Mouse (Mus musculus) forebrain, embryonic 15.5 days (tissue): Measurements from ENCODE around the gene Olig3. TPM values are rescaled to one million over a fixed set of nuclear protein-coding genes. Genes with fewer than 3 reads are reported as not detected.

Experiments
- ATAC-seq: fragments of 200-750 bp; cut with Nextera tagmentation; replicated peaks from 2 replicates; pipeline ENCODE4 v1.8.0; 2017; ENCODE audit warnings: mild to moderate bottlenecking, moderate TSS enrichment, moderate library complexity
- H3K27ac ChIP-seq: fragments of 300-500 bp; sonication (generic); replicated peaks from 2 replicates; pipeline ENCODE4 v1.5.1; 2015; ENCODE audit warnings: mild to moderate bottlenecking, inconsistent platforms
- H3K27me3 ChIP-seq: fragments of 300-500 bp; sonication (generic); 2 replicates; pipeline ENCODE4 v1.6.1; 2015; ENCODE audit warnings: inconsistent platforms
- H3K36me3 ChIP-seq: fragments of 300-500 bp; sonication (generic); 2 replicates; pipeline ENCODE4 v1.6.1; 2015; ENCODE audit warnings: mild to moderate bottlenecking, inconsistent platforms
- H3K4me1 ChIP-seq: fragments of 300-500 bp; sonication (generic); 2 replicates; pipeline ENCODE4 v1.6.1; 2015; ENCODE audit warnings: inconsistent platforms
- H3K4me2 ChIP-seq: fragments of 300-500 bp; sonication (generic); replicated peaks from 2 replicates; pipeline ENCODE4 v1.6.1; 2015; ENCODE audit warnings: mild to moderate bottlenecking, inconsistent platforms
- H3K4me3 ChIP-seq: fragments of 300-500 bp; sonication (generic); 2 replicates; pipeline ENCODE4 v1.5.1; 2015; ENCODE audit warnings: mild to moderate bottlenecking, inconsistent platforms
- H3K9ac ChIP-seq: fragments of 300-500 bp; sonication (generic); replicated peaks from 2 replicates; pipeline ENCODE4 v1.6.1; 2015; ENCODE audit warnings: mild to moderate bottlenecking, inconsistent platforms
- H3K9me3 ChIP-seq: fragments of 300-500 bp; sonication (generic); 2 replicates; pipeline ENCODE4 v1.6.1; 2016; ENCODE audit warnings: inconsistent platforms
- WGBS: fragments of 180-500 bp; shearing (Covaris S2); methylation state at CpG from one replicate; pipeline ENCODE4 v1.1.7; 2015; ENCODE audit warnings: mixed read lengths; 5-methylcytosine and 5-hydroxymethylcytosine counted together
- polyA plus RNA-seq: library from polyadenylated mRNA; unstranded; fragments of >200 nt; fragmentation: Nextera tagmentation; extraction: Ambion mirVana; gene quantifications from 2 replicates; pipeline ENCODE4 v1.2.1, GENCODE M21; 2015

Gene Olig3
- polyA plus RNA-seq = 0.99 and 1.6 TPM in 2 replicates

- H3K27ac ChIP-seq = no peak within 1 kb of the TSS
- no peaks in the 10 kb centered on the region for H3K9me3 ChIP-seq
- peaks cover 22% of the 10 kb centered on the region for H3K4me1 ChIP-seq
- ATAC-seq = 0 out of 2 replicates have a peak, but pooled peaks have one; percentile 23
- under 1% methylated on average over 9 of the region's 9 CpGs for WGBS
- H3K4me2 ChIP-seq = peak within 1 kb of the TSS; percentile 18
- peaks cover 94% of the 10 kb centered on the region for H3K27me3 ChIP-seq
- H3K4me3 ChIP-seq = peak within 1 kb of the TSS; percentile 20
- H3K9ac ChIP-seq = no peak within 1 kb of the TSS
- H3K36me3 ChIP-seq = no peaks in the 10 kb centered on the region
Measured at GRCm38 (mm10) chr10:19356071-19356583, at the start of gene Olig3. TSS of gene Olig3 (plus strand) at chr10:19356533.

DNA sequence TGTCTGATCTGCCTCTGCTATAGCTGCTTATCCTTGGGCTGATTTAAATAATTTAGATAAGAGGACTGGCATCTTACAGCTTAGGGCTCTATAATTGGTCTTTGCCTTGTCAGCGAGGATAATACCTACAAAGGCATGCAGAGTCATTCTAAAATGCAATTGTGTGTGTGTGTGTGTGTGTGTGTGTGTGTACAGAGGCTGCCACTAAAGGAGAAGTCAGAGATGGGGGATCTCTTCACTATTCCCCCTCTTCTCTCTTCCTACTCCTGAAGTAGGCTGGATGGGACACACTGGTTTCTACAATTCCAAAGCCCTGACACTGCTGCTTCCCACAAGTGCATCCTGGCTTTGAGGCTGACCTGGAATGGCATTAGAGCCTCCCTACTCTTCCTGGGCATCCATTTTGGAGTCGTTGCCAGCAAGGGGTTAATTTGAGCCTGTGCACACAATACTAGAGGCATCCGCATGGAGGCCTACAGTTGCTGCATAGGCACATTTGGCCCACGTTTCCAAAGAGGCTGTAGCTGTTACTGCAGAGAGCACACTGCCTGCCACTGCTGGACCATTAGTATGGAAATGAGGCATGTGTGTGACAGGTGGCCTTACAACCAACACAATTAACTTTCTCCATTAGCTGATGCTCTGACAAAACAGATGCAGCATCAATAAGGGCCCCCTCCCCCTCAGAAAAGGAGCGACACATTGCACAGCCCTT is 46.5 kb upstream of the Olig3 start:
- H3K36me3 ChIP-seq = no peaks in the 10 kb centered on the region
- peak overlapping the region; percentile 72 for H3K27ac ChIP-seq
- peak; percentile 98 for ATAC-seq
- H3K27me3 ChIP-seq = 0 out of 2 replicates have a peak, but pooled peaks cover 1% of the 10 kb centered on the region
- 3% methylated on average over 5 of the region's 5 CpGs for WGBS
- H3K4me2 ChIP-seq = peak overlapping the region; percentile 36
- peaks cover 18% of the 10 kb centered on the region for H3K4me1 ChIP-seq
- no peaks in the 10 kb centered on the region for H3K9me3 ChIP-seq
- no peak overlapping the region for H3K4me3 ChIP-seq
- no peak overlapping the region for H3K9ac ChIP-seq

- Histone ChIP-seq H3K4me3 (no peak overlapping the region), H3K36me3 (no peaks in the 10 kb centered on the region), H3K9me3 (no peaks in the 10 kb centered on the region), H3K9ac (no peak overlapping the region), H3K4me1 (peaks cover 18% of the 10 kb centered on the region), H3K27ac (peak overlapping the region; percentile 72), H3K27me3 (0 out of 2 replicates have a peak, but pooled peaks cover 2% of the 10 kb centered on the region), H3K4me2 (peak overlapping the region; percentile 36)
- WGBS = 3% methylated on average over 5 of the region's 5 CpGs
- ATAC-seq = no peak
Measured at GRCm38 (mm10) chr10:19310471-19310870, 45.9 kb upstream of the Olig3 start.

- H3K4me3 ChIP-seq = no peak overlapping the region
- H3K9me3 ChIP-seq = no peaks in the 10 kb centered on the region
- no peaks in the 10 kb centered on the region for H3K36me3 ChIP-seq
- 17% methylated on average over 19 of the region's 19 CpGs for WGBS
- H3K4me1 ChIP-seq = peaks cover 12% of the 10 kb centered on the region
- ATAC-seq = peak; percentile 88
- peaks cover 13% of the 10 kb centered on the region; the same call in 1 of the 2 replicates for H3K27me3 ChIP-seq
- H3K4me2 ChIP-seq = no peak overlapping the region
- H3K9ac ChIP-seq = no peak overlapping the region
- H3K27ac ChIP-seq = no peak overlapping the region
Measured at GRCm38 (mm10) chr10:19317962-19318812, 38.1 kb upstream of the Olig3 start.

- no peaks in the 10 kb centered on the region for H3K9me3 ChIP-seq
- ATAC-seq = no peak
- H3K27ac ChIP-seq = no peak overlapping the region
- peaks cover 12% of the 10 kb centered on the region for H3K4me1 ChIP-seq
- no peak overlapping the region for H3K4me2 ChIP-seq
- WGBS = 90% methylated on average over 2 of the region's 2 CpGs
- H3K9ac ChIP-seq = no peak overlapping the region
- H3K36me3 ChIP-seq = no peaks in the 10 kb centered on the region
- H3K27me3 ChIP-seq = peaks cover 16% of the 10 kb centered on the region
- H3K4me3 ChIP-seq = no peak overlapping the region
Measured at GRCm38 (mm10) chr10:19321781-19322180, 34.6 kb upstream of the Olig3 start.

GRCm38 (mm10) chr10:19329191-19329777 is 27.0 kb upstream of the Olig3 start:
- H3K27me3 ChIP-seq = peaks cover 9% of the 10 kb centered on the region
- 2% methylated on average over 3 of the region's 3 CpGs for WGBS
- no peak overlapping the region for H3K27ac ChIP-seq
- H3K4me3 ChIP-seq = no peak overlapping the region
- no peak overlapping the region for H3K4me2 ChIP-seq
- ATAC-seq = peak; percentile 86
- peaks cover 7% of the 10 kb centered on the region for H3K4me1 ChIP-seq
- H3K9ac ChIP-seq = no peak overlapping the region
- no peaks in the 10 kb centered on the region for H3K36me3 ChIP-seq
- no peaks in the 10 kb centered on the region for H3K9me3 ChIP-seq

DNA sequence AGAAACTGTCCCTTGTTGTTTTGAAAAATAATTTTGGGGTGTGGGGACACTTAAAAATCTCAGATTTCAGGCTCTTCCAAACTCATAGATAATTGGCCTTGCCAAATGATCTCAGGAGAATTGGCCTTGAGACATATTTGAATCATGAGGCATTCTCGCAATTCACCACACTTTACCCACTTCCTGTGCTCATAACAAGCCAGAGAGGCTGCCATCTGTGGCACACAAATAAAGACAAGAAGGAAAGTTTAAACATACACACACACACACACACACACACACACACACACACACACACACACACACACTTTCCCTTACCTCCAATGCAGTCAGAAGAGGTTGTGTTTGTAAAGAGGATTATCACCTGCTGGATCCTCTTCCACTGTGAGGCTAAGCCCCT is 22.9 kb upstream of the Olig3 start:
- peaks cover 7% of the 10 kb centered on the region; the same call in 1 of the 2 replicates for H3K27me3 ChIP-seq

DNA sequence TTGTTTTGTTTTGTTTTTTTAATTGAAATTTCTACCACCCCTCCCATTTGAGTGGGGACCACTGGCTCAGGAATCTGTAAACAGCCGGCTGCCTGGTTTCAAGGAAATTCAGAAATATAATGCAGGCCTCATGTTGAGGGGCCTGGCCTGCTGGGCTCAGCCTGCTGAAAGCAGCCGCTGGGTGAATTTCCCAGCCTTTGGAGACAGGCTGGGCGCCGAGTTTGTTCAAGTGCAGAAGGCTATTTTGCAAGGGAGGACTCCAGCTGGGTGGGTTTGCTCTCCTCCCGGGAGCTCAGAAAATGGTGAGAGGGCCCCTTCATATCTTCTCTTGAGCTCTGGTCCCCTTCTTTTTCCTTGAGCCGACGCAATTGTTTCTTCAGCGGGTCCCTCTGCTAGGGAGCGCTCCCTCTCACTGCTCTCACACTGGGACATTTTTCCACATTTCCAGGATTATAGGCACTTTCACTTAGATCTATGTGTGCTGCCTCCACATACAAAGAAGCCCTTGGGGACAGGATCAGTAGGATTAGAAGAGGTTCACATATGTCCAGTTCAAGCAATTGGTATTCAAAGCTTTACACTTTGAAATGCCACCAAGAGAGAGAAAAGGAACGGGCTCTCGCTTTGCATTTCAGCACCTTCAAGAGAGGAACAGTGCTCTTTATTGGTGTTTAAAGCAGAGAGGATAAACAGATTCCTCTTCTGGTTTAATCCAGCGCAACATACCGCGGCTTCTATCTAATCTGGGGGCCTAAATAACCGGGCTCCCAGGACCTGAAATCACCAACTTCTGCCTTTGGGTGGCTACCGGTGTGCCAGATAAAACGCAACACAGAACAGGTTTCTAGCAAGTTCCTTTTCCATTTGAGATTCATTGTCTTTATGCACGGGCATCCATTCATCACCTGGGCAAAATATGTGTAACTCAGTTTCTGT is 17.4 kb upstream of the Olig3 start:
- Histone ChIP-seq H3K9ac (no peak overlapping the region), H3K4me3 (no peak overlapping the region), H3K9me3 (no peaks in the 10 kb centered on the region), H3K4me1 (peaks cover 11% of the 10 kb centered on the region), H3K4me2 (peak overlapping the region; percentile 17; the same call in 1 of the 2 replicates), H3K27ac (no peak overlapping the region), H3K27me3 (peaks cover 36% of the 10 kb centered on the region), H3K36me3 (no peaks in the 10 kb centered on the region)
- WGBS = 10% methylated on average over 18 of the region's 18 CpGs
- no peak for ATAC-seq

More for the DNA sequence above, 22.9 kb upstream of the Olig3 start:
- no peak overlapping the region for H3K9ac ChIP-seq
- H3K9me3 ChIP-seq = no peaks in the 10 kb centered on the region
- H3K36me3 ChIP-seq = no peaks in the 10 kb centered on the region
- no peak overlapping the region for H3K4me3 ChIP-seq
- WGBS = 76% methylated on average over 1 of the region's 1 CpGs
- peaks cover 8% of the 10 kb centered on the region for H3K4me1 ChIP-seq
- no peak overlapping the region for H3K4me2 ChIP-seq
- H3K27ac ChIP-seq = no peak overlapping the region
- no peak for ATAC-seq

- Histone ChIP-seq H3K27ac (no peak overlapping the region), H3K9me3 (no peaks in the 10 kb centered on the region), H3K4me3 (no peak overlapping the region), H3K4me1 (0 out of 2 replicates have a peak, but pooled peaks cover 3% of the 10 kb centered on the region), H3K36me3 (no peaks in the 10 kb centered on the region), H3K4me2 (no peak overlapping the region), H3K27me3 (peaks cover 58% of the 10 kb centered on the region), H3K9ac (no peak overlapping the region)
- ATAC-seq = no peak
- WGBS = 87% methylated on average over 6 of the region's 6 CpGs
Measured at GRCm38 (mm10) chr10:19344039-19344438, 12.3 kb upstream of the Olig3 start.

DNA sequence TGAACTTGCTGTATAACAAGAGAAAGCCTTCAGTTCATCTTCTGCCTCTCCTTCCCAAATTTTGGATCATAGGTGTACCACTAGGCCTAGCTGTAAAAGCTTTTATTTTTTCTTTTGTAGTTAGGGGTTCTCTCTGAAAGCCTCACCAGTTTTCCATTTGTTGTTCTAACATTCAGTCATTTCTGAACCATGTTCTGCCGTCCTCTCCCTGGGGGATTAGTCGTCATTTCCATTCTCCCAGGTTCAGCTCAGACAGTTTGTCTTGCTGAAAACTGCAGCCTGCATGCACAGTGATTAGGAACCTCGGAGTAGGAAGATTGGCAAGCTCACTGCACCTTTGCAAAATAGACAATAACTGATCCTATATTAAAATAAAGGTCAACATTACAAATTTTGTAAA is 7.0 kb upstream of the Olig3 start:
- Histone ChIP-seq H3K4me1 (peaks cover 8% of the 10 kb centered on the region), H3K9ac (no peak overlapping the region), H3K4me3 (no peak overlapping the region), H3K36me3 (no peaks in the 10 kb centered on the region), H3K27ac (no peak overlapping the region), H3K9me3 (no peaks in the 10 kb centered on the region), H3K27me3 (peaks cover 69% of the 10 kb centered on the region), H3K4me2 (no peak overlapping the region)
- ATAC-seq = no peak
- 38% methylated on average over 3 of the region's 3 CpGs for WGBS
